Mouse (Mus musculus): ENCODE results near the gene Stam.

Gene Stam

GRCm38 (mm10) chr2:14073362-14074220 lies at the start of gene Stam:
Gene Stam (plus strand): TSS chr2:14074098.
- DNase-seq: peak; percentile 93 to 94

DNA sequence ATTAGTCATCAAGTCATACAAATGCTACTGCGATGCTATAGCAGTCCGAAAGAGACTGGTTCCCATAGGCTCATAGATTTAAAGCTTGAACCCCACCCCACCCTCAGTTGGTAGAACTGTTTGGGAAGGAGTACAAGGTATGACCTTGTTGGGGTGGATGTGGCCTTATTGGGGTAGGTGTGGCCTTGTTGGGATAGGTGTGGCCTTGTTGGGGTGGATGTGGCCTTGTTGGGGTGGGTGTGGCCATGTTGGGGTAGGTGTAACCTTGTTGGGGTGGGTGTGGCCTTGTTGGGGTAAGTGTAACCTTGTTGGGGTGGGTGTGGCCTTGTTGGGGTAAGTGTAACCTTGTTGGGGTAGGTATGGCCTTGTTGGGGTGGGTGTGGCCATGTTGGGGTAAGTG lies 32.6 kb upstream of the Stam start:
- no peak for DNase-seq

DNA sequence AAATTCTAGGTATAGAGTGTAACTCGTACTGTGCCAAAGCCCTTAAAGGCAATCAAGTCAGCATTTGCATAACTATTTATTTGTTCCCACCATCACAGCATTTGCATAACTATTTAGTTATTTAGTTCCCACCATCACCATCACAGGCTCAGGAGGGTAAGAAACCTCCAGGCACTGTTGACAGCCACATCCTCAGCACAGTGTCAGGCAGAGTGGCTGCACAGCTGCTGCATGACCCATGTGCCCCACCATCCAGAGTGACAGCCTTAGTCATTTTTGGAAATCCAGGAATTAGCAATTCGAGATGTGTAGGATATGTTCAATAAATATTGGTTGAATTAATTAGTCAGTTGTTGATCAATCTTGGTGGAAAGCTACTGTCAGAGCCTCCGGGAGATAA lies 30.9 kb upstream of the Stam start:
- no peak for DNase-seq

GRCm38 (mm10) chr2:14043577-14044170 lies 30.2 kb upstream of the Stam start:
- no peak for DNase-seq

DNA sequence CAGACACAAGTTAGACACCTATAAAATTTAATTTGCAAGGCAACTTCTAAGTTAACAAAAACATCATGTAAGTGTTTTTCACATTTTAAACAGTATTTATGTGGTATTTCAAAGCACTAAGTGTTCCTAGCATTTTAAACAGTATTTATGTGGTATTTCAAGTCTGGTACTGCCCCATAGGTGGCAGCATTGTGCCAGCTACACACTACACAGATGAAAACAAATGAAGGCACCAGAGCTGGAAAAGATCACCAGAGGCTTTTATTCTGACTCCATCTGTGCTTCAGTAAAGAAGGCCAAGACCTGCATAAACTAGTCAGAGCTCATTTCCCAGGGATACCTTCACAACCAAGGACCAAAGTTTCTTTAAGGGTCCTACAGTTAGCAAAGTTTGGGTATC lies 25.5 kb upstream of the Stam start:
- peak; percentile 72 to 75 for DNase-seq

DNA sequence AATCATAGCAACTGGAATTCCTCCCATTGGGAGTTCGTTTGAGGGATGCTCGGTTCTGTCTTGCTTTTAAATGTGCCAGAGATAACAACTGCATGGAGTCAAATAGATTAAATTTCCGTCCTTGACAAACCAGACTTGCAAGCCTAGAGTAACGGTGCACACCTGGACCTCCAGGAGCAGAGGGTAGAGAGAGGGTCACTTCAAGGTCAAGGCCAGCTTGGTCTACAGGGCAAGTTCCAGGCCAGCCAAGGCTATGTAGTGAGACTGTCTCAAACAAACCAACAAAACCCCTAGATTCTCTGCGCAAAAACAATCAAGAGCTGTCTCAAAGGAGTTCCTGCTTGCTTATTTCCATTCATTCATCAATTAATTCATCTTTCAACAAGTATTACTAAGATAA lies 25.1 kb upstream of the Stam start:
- DNase-seq: no peak

DNA sequence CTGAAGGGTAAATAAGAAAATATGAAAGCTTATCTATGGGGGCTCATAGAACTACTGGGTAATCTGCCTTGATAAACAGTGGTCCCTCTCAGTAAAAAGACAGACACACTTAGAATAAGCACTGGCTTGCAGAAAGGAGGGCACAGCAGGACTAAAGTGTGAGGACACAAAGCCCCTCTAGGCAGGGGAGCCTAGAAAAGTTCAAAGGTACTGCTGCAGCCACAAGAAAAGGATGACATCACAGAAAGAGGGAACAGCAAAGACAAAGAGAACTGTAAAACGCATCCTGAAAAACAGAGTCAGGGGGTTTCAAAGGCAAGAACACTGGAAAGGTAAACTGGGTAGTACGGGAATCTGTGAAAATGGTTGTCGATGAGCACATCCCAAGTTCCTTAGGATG lies 20.3 kb upstream of the Stam start:
- DNase-seq: no peak

DNA sequence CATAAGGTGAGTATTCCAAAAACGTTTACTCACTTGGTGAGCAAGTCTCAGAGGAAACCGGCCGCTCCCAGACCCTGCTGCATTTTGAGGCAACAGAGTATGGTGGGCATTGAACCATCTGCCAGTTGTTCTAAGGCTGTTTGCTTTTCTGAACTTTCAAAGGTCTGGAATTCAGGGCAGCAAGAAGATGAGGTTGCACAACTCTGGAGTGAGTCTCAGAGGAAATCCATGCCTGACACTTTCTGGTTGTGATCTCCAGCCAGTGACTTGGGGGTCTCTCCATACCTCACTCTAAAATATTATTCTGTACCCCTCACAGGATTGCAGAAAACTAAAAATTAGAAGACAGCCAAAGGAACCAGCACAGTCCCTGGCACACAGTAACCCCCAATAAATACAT lies 19.7 kb upstream of the Stam start:
- no peak for DNase-seq

DNA sequence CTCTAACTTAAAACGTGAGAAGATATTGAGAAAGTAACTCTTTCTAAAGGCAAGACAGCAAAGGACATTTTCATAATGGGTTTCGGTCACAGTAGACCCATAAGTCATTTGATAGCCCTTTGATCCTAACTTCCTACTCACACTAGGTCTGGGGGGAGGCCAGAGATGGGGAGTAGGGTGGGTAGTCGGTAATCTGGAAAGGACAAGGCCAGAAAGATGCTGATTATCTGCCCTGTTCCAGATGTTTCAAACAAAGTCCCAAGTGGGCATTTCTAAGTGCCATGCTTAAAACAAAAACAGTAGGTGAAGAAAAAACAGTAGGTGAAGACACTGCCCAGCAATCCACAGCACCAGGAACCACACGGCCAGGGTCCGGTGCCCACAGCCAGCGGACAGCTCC lies 19.2 kb upstream of the Stam start:
- no peak for DNase-seq

DNA sequence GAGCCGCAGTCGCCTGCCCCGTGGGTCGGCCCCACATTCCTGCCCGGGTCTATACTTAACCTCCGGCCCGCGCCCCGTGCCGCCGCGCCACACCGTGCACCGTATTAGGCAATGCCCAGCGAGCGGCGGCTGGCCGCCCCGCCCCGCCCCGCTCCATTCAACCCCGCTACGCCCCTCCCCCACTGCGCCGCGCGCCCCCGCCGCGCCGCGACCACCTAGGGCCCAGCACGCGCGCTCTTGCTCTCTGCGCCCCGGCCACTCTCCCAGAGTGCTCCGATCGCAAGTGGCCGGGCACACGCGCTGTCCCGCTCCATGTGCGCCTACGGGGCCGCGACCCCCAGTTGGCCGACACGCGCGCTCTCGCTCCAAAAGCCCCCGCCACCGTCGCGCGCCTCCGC lies 18.7 kb upstream of the Stam start:
- DNase-seq: peak; percentile 5 to 25

DNA sequence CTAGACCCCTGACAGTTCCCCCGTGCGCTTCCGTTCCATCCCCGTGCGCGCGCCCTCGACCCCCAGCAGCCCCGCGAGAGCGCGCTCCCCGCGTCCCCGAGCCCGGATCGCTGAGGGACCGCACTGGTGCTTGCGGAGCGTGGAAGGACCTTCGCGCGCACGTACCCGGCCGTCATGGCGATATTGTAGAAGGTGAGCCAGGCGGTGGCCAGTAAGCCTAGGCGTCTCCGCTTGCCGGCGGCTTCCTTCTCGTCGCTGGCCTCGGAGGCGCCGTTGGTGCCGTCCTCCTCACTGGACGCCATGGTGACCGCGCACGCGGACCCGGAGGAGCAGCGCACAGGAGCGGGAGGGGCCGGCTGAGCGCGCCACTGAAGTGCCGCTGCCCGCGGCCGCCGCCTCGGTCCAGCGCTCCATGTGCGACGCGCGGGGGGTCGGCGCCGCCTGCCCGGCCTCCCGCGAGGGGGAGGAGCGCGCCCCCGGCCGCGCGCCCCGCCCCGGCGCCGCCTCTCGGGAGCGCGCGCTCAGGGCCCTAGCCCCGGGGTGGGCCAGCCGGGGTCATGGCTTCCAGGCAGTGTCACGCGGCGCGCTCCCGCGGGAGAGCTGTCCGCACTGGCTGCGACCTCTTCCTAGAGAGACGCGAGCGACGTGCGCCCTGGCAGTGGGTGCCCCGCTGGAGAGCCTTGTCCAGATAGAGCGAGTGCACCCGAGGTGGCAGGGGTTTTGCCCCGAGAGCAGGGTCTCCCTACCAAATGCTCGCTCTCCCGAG lies 18.1 kb upstream of the Stam start, which contains the start of gene Hacd1:
TSS of gene Hacd1 (minus strand) at position 570 of the 766 bp plus-strand sequence.
- peak; percentile 47 to 53 for DNase-seq

DNA sequence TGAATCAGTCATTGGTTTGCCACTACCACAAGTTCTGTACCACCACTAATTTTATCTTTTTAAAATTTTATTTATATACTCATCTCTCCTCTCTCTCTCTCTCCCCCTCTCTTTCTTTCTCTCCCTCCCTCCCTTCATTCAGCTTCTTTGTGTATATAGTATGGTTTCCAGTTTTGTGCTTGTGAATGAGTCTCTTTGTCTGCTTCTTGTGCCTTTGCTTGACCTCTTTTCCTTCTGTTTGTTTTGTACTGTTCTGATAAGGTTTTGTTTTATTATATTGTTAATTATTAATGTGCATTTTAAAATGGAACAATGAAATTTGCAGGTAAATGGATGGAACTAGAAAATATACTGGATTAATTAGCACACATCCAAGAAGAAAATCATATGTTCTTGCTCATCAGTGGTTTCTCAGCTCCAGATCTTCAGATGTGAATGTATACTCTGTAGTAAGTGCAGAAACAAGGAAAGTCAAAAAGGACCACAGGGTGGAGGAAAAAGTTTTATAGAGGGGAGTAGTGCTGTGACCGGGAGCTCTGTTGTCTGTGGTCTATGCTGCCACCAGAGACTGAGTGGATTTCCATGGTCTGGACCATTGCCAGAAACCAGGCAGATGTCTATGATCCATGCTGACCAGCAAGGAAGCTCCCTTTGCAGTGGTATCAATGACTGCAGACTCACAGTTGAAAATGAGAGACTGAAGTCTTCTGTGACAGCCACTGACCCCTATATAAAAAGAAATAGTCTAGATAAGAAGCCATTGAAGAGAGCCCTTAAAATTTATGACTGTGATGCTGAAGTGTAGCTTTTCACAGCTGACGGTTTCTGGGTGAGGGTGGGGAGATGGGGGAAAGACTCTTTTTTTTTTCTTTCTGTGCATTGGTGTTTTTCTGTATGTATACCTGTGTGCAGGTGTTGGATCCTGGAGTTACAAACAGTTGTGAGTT lies 7.9 kb upstream of the Stam start:
- DNase-seq: no peak

GRCm38 (mm10) chr2:14069027-14069426 lies 4.9 kb upstream of the Stam start:
- no peak for DNase-seq

DNA sequence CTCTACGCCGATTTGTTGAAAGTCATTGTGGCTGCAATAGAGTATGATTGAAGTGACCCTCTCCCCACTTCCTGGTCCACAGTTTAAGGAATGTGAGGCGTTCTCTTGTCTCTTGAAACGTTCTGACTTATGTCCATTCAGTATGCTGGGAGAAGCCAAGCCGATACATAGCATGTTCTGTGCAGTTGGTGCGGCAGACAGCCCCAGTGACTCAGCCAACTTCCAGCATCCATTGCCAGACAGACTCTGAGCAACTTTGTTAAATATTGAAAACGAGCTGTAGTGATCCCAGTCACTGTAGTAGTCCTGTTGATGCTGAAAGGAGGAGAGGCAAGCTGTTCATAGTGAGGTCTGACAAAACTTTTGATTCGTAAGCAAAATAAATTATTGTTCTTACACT lies 3.4 kb upstream of the Stam start:
- no peak for DNase-seq

DNA sequence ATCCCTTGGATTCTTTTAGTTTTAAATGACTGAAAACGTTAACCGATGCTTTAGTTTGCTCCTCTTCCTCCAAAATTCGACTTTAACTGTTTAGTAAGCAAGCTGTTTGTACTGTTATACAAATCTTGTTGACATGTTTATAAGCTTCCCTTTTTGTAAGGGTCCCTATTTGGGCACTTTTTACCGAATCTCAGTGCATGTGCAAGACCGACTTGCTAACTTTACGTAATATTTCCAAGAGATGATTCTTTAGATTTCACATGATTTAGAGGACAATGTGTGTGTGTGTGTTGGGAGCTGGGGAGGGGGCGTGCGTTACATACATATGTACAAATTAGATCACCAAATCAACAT lies 913 bp upstream of the Stam start:
- DNase-seq: peak in 1 of 2 experiments; percentile 5

- no peak for DNase-seq
These were observed 463 bp downstream of the Stam start for GRCm38 (mm10) chr2:14074221-14074901.

- peak; percentile 56 to 64 for DNase-seq
These were observed 4.6 kb downstream of the Stam start for GRCm38 (mm10) chr2:14078527-14078926.

DNA sequence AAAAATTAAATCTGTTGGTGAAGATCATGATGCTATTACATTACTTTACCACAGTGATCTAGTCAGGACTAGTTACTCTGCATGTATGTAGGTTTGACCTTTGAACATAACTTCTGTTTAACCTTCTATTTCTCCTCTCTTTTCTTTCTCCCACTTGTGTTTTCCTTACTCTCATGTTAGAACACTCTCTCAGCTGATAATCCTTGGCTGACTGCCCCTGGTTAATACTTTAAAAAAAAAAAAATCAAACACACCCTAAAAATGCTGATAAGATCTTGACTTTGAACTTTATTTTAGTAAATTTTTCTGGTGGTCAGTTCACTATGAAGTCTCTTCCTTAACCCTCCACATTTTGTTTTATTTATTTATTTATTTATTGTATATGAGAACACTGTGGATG lies 26.6 kb downstream of the Stam start:
- DNase-seq: no peak

DNA sequence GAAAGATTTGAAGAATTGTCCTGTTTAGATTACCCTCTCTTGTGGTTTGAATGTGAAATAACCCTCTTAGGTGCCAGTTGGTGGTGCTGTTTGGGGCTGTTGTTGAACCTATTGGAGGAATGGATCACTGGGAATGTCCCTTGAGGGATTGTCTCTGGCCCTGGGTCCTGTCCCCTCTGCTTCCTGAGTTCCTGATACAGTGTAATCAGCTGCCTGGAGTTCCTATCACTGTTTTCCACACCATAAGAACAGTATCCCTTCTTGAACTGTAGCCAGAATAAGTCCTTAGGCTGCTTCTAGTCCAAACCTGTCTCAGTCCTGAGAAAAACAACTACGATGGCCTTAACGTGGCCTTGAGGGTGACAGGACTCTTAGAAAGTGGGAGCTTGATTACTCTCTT lies 28.7 kb downstream of the Stam start:
- no peak for DNase-seq

DNA sequence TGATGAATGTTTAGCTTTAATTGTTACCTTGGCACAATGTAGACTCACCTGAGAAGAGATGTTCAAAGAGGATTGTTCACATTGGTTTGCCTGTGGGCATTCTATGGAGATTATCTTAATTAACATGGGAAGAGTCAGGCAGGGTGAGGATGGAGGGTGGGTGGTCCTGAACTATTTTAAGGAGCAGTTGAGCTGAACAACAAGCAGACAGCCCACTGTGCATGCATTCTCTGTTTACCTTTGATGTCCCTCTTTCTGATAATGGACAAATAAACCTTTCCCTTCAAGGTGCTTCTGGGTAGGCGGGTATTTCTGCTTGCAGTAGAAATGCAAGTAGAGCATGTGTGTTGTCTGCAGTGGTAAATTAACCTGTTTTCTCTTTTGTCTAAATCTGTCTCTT lies 30.0 kb downstream of the Stam start:
- no peak for DNase-seq

DNA sequence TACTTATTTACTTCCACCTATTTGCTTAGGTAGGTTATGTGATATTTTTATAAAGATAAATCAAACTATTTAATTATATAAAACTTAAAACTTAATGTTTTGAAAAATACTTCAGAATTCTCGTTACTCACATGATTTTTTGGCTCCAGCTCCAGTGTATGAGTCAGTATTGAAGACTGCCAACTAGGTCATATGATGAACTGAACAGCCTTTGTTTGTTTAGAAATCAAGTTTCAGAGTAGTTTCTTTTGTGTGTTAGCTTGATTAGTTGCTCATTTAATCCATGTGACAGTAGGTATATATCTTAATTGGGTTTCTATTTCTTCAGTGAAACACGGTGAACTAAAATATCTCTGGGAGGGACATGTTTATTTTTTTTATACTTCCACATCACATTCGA lies 33.8 kb downstream of the Stam start:
- no peak for DNase-seq

- DNase-seq: no peak
These were observed 52.5 kb downstream of the Stam start for GRCm38 (mm10) chr2:14126387-14126786.
